Mouse (Mus musculus) embryonic stem cell, embryonic (primary cell): ENCODE results near the gene Slc16a7.

Experiments
- CTCF ChIA-PET, 4 experiments: fragments of 300-600 bp in 2 of 4; fragments of 350-600 bp in 2 of 4; sonication (Branson Sonifier 250); formaldehyde crosslinking; loops; one replicate each; lab custom pipeline; 2022; ENCODE audit warnings: inconsistent platforms in 2 of 4; lab: Charles Lee
- POLR2A ChIA-PET, 4 experiments: fragments of 300-600 bp in 2 of 4; fragments of 350-600 bp in 2 of 4; sonication (Branson Sonifier 250); formaldehyde crosslinking; loops; one replicate each; lab custom pipeline; 2022; ENCODE audit warnings: antibody characterized with exemption in 4 of 4, inconsistent platforms in 1 of 4; lab: Charles Lee

The Slc16a7 gene

GRCm38 (mm10) chr10:125388876-125389786, at the start of gene Slc16a7:
Gene Slc16a7 (minus strand): TSS chr10:125389465.
- ChIA-PET CTCF (interaction anchor here in 1 of 4 experiments (0.6 kb wide), 1 partner anchor 1382 kb away, joined by 3 read pairs; no protein-coding TSS in a partner anchor), POLR2A (interaction anchor here in 1 of 4 experiments (0.7 kb wide), 1 partner anchor 557 kb away, joined by 5 read pairs; no protein-coding TSS in a partner anchor)

- ChIA-PET CTCF (no interaction called here), POLR2A (no interaction called here)
Observed at GRCm38 (mm10) chr10:125418795-125419194, 29.5 kb upstream of the Slc16a7 start.

- POLR2A ChIA-PET: no interaction called here
- CTCF ChIA-PET: no interaction called here
Observed at GRCm38 (mm10) chr10:125399796-125400195, 10.5 kb upstream of the Slc16a7 start.

GRCm38 (mm10) chr10:125390011-125390410, 746 bp upstream of the Slc16a7 start:
- ChIA-PET CTCF (no interaction called here), POLR2A (no interaction called here)

GRCm38 (mm10) chr10:125388481-125388875, 787 bp downstream of the Slc16a7 start:
- ChIA-PET CTCF (interaction anchor here in 1 of 4 experiments (0.9 kb wide), 1 partner anchor 699 kb away, joined by 3 read pairs; no protein-coding TSS in a partner anchor), POLR2A (interaction anchor here in 1 of 4 experiments (0.7 kb wide), 1 partner anchor 557 kb away, joined by 5 read pairs; no protein-coding TSS in a partner anchor)

- CTCF ChIA-PET: interaction anchor here in 1 of 4 experiments (0.6 to 0.9 kb wide), 2 partner anchors 699 to 926 kb away, joined by 3 read pairs; no protein-coding TSS in a partner anchor
- POLR2A ChIA-PET: interaction anchor here in 1 of 4 experiments (0.7 kb wide), 1 partner anchor 556 kb away, joined by 5 read pairs; no protein-coding TSS in a partner anchor
Observed at GRCm38 (mm10) chr10:125387782-125388415, 1.4 kb downstream of the Slc16a7 start.

- ChIA-PET POLR2A (no interaction called here), CTCF (no interaction called here)
Observed at GRCm38 (mm10) chr10:125375526-125375925, 13.7 kb downstream of the Slc16a7 start.

GRCm38 (mm10) chr10:125372666-125373065, 16.6 kb downstream of the Slc16a7 start:
- POLR2A ChIA-PET: no interaction called here
- CTCF ChIA-PET: no interaction called here

GRCm38 (mm10) chr10:125371451-125371850, 17.8 kb downstream of the Slc16a7 start:
- ChIA-PET CTCF (no interaction called here), POLR2A (no interaction called here)

- ChIA-PET POLR2A (no interaction called here), CTCF (no interaction called here)
Observed at GRCm38 (mm10) chr10:125370037-125370610, 19.1 kb downstream of the Slc16a7 start.

- CTCF ChIA-PET: no interaction called here
- POLR2A ChIA-PET: interaction anchor here in 1 of 4 experiments (0.5 kb wide), 1 partner anchor 27 kb away, joined by 3 read pairs; no protein-coding TSS in a partner anchor
Observed at GRCm38 (mm10) chr10:125358479-125358878, 30.8 kb downstream of the Slc16a7 start.

GRCm38 (mm10) chr10:125352805-125353204, 36.5 kb downstream of the Slc16a7 start:
- CTCF ChIA-PET: no interaction called here
- POLR2A ChIA-PET: no interaction called here

- ChIA-PET CTCF (no interaction called here), POLR2A (no interaction called here)
Observed at GRCm38 (mm10) chr10:125348171-125348570, 41.1 kb downstream of the Slc16a7 start.

GRCm38 (mm10) chr10:125347149-125347548, 42.1 kb downstream of the Slc16a7 start:
- ChIA-PET CTCF (no interaction called here), POLR2A (no interaction called here)

- ChIA-PET POLR2A (no interaction called here), CTCF (no interaction called here)
Observed at GRCm38 (mm10) chr10:125346364-125346763, 42.9 kb downstream of the Slc16a7 start.

- CTCF ChIA-PET: no interaction called here
- POLR2A ChIA-PET: no interaction called here
Observed at GRCm38 (mm10) chr10:125345583-125345982, 43.7 kb downstream of the Slc16a7 start.

- CTCF ChIA-PET: no interaction called here
- POLR2A ChIA-PET: no interaction called here
Observed at GRCm38 (mm10) chr10:125342204-125342603, 47.1 kb downstream of the Slc16a7 start.

GRCm38 (mm10) chr10:125333799-125334198, 55.5 kb downstream of the Slc16a7 start:
- CTCF ChIA-PET: no interaction called here
- POLR2A ChIA-PET: no interaction called here

- POLR2A ChIA-PET: no interaction called here
- CTCF ChIA-PET: no interaction called here
Observed at GRCm38 (mm10) chr10:125331334-125331733, 57.9 kb downstream of the Slc16a7 start.
